Mouse (Mus musculus) limb, embryonic 11.5 days (tissue): ENCODE data around the gene Btrc. TPM values are rescaled to one million over a fixed set of nuclear protein-coding genes. Genes with fewer than 3 reads are reported as not detected.
"Not testable (repeated sequence)": the region's sequence is repeated elsewhere in the genome, so short reads cannot be mapped to it uniquely, and the experiment has no call there.

ENCODE experiments used
- ATAC-seq: fragments of 200-750 bp; cut with Nextera tagmentation; 2 replicates; pipeline ENCODE4 v1.8.0; 2017; ENCODE audit warnings: low read depth; ENCODE audit not compliant: insufficient number of reproducible peaks, low FRiP score, low TSS enrichment
- DNase-seq: peaks from one replicate; pipeline ENCODE4 v3.0.0-alpha.2; 2015; ENCODE audit warnings: low spot score
- H3K27ac ChIP-seq: fragments of 300-500 bp; sonication (generic); replicated peaks from 2 replicates; pipeline ENCODE4 v1.5.1; 2014; ENCODE audit warnings: low read depth, mild to moderate bottlenecking, low read length
- H3K27me3 ChIP-seq: fragments of 300-500 bp; sonication (generic); 2 replicates; pipeline ENCODE4 v1.6.1; 2014; ENCODE audit warnings: mild to moderate bottlenecking, low read length, mixed read lengths; ENCODE audit not compliant: control insufficient read depth, insufficient read depth
- H3K36me3 ChIP-seq: fragments of 300-500 bp; sonication (generic); 2 replicates; pipeline ENCODE4 v1.6.1; 2014; ENCODE audit warnings: mild to moderate bottlenecking, low read length, moderate library complexity, mixed read lengths; ENCODE audit not compliant: control insufficient read depth, insufficient read depth
- H3K4me1 ChIP-seq: fragments of 300-500 bp; sonication (generic); 2 replicates; pipeline ENCODE4 v1.6.1; 2014; ENCODE audit warnings: low read length, mixed read lengths; ENCODE audit not compliant: control insufficient read depth, insufficient read depth
- H3K4me2 ChIP-seq: fragments of 300-500 bp; sonication (generic); 2 replicates; pipeline ENCODE4 v1.6.1; 2014; ENCODE audit warnings: low read depth, mild to moderate bottlenecking, moderate library complexity; ENCODE audit not compliant: severe bottlenecking
- H3K4me3 ChIP-seq: fragments of 300-500 bp; sonication (generic); 2 replicates; pipeline ENCODE4 v1.5.1; 2014; ENCODE audit warnings: low read depth, low read length
- H3K9ac ChIP-seq: fragments of 300-500 bp; sonication (generic); 2 replicates; pipeline ENCODE4 v1.6.1; 2014; ENCODE audit warnings: mild to moderate bottlenecking, low read length
- H3K9me3 ChIP-seq: fragments of 300-500 bp; sonication (generic); 2 replicates; pipeline ENCODE4 v1.6.1; 2016; ENCODE audit warnings: low read length; ENCODE audit not compliant: control insufficient read depth
- WGBS: fragments of 180-500 bp; shearing (Covaris S2); extraction: QIAGEN DNeasy Blood & Tissue Kit; methylation state at CpG from one replicate; pipeline ENCODE4 v1.1.7; 2014; 5-methylcytosine and 5-hydroxymethylcytosine counted together
- polyA plus RNA-seq: library from polyadenylated mRNA; unstranded; fragments of >200 nt; fragmentation: Nextera tagmentation; extraction: Ambion mirVana; gene quantifications from 2 replicates; pipeline ENCODE4 v1.2.1, GENCODE M21; 2014

Gene Btrc
- polyA plus RNA-seq, 1 experiment from 2014 or later = 52.4 TPM

DNA sequence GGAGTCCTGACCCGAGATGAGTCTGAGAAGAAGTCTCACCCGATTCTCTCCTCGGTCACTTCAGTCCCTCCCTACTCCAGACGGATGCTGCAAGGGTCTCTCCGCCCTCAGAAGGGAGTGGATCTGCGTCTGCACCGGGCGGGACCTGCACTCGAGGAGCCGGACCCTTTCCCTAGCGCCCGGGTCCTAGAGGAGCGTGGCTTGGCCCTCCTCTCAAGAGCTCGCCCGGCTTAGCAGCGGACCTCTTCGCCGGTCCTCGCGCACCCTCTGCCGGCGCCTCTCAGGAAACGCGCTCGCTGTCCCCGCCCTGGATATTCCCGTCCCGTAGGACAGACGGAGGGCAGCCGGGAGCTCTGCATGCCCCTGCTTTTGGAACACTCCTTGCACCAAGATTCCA is 181.4 kb downstream of the Btrc start:
- H3K9me3 ChIP-seq = no peaks in the 10 kb centered on the region
- no peak overlapping the region for H3K9ac ChIP-seq
- peak overlapping the region; percentile 74 for H3K4me2 ChIP-seq
- H3K4me3 ChIP-seq = peak overlapping the region; percentile 21
- peak; percentile 27; the same call in 1 of the 2 replicates for ATAC-seq
- no peaks in the 10 kb centered on the region for H3K36me3 ChIP-seq
- WGBS = under 1% methylated on average over 30 of the region's 30 CpGs
- H3K27ac ChIP-seq = no peak overlapping the region
- peaks cover 14% of the 10 kb centered on the region for H3K4me1 ChIP-seq
- peak; percentile 88 for DNase-seq
- H3K27me3 ChIP-seq = peaks cover 41% of the 10 kb centered on the region

DNA sequence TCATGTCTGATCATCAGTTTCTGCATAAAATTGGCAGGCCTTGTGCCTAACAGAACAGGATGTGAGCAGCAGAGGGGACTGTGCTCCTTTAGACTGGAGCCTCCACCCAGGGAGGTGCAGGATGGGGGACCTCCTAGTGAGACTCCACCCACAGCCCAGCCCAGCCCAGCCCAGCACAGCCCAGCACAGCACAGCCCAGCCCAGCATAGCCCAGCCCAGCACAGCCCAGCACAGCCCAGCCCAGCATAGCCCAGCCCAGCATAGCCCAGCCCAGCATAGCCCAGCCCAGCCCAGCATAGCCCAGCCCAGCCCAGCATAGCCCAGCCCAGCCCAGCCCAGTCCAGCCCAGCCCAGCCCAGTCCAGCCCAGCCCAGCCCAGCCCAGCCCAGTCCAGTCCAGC is 184.7 kb downstream of the Btrc start:
- H3K27ac ChIP-seq, H3K4me2 ChIP-seq, ATAC-seq, H3K36me3 ChIP-seq, H3K9ac ChIP-seq, H3K4me1 ChIP-seq, H3K9me3 ChIP-seq, DNase-seq, H3K4me3 ChIP-seq: not testable (repeated sequence)
- peaks cover 19% of the 10 kb centered on the region for H3K27me3 ChIP-seq

DNA sequence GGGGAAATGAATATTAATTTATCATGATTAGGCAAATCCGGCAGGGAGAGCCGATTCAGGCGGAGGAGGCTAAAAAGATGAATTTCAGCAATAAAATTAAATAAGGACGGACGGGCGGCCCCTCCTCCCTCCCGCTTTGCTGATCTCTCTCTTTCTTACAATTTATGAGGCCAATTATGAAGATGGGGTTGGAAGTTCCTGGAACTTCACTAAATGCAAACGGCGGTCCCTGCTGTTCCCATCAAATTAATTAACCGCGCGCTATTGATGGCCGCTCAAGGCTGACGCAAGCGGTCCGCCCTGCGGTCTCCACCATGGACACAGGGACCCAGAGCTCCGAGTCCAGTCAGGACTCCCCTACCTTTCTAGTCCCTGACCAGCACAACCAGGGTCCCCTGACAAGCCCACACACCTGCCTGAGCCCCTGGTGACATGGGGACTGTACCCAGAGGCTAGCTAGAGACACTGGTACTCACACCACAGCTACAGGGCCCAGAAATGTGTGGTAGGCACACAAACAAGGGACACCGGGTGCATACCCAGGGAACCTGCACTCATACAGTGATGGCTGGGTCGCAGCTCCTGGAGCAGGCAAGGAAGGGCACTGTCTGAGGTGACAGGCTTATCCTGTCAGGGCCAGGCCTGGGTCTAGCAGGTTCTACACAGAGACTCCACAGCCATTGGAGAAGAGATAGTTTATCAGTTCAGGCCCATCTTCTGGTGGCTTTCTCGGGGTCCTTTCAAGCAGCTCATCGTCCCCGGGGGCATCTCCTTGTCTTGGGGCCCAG is 185.8 kb downstream of the Btrc start:
- DNase-seq = no peak
- ATAC-seq = no peak
- H3K27me3 ChIP-seq = peaks cover 10% of the 10 kb centered on the region

DNA sequence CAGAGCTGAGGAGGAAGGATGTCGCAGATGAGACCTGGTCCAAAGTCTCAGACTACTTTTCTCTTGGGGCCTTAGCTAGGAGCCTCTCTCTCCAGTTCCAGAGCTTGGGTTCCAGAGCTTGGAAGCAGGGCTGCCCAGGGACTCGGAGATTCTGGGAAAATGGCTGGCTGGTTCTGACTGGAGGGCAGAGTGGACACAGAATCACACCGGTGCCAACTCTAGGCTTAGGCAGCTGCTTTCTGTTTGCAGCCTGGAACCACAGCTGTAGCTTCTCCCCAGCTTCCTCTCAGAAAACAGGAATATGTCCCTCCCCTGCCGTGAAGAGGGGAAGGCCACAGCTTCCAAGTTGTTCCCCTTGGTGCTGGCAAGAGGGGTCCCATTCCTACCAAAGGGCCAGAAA is 186.4 kb downstream of the Btrc start:
- H3K4me3 ChIP-seq = no peak overlapping the region
- 83% methylated on average over 4 of the region's 4 CpGs for WGBS
- H3K27ac ChIP-seq = no peak overlapping the region
- H3K36me3 ChIP-seq = peaks cover 4% of the 10 kb centered on the region; the same call in 1 of the 2 replicates
- H3K9ac ChIP-seq = no peak overlapping the region
- H3K27me3 ChIP-seq = peaks cover 8% of the 10 kb centered on the region
- no peaks in the 10 kb centered on the region for H3K4me1 ChIP-seq
- no peak for DNase-seq
- H3K4me2 ChIP-seq = no peak overlapping the region
- ATAC-seq = no peak
- H3K9me3 ChIP-seq = no peaks in the 10 kb centered on the region

More for the DNA sequence above, 185.8 kb downstream of the Btrc start:
- H3K27ac ChIP-seq = no peak overlapping the region
- H3K9me3 ChIP-seq = no peaks in the 10 kb centered on the region
- H3K4me1 ChIP-seq = peaks cover 3% of the 10 kb centered on the region; the same call in 1 of the 2 replicates
- no peak overlapping the region for H3K4me3 ChIP-seq
- H3K9ac ChIP-seq = no peak overlapping the region
- 0 out of 2 replicates have a peak, but pooled peaks cover 4% of the 10 kb centered on the region for H3K36me3 ChIP-seq
- H3K4me2 ChIP-seq = no peak overlapping the region
- 63% methylated on average over 23 of the region's 23 CpGs for WGBS

DNA sequence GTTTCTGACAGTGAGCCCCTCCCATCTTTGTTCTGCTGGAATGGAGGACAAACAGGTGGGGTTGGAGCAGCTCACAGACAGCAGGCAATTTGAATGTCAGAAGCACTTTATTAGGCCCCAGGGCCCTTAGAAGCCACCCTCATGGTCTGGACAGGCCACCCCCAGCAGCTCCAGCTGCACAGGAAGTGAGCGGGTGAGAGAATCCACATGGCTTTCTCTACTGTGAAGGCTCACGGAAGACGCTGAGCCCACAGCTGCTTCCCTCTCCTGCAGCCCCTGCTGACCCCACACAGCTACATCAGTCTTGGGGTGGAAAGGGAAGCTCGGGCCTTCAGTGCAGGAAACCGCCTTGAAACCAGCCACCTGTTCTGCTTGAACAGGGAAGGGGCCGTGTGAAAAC is 188.7 kb downstream of the Btrc start:
- no peak overlapping the region for H3K4me2 ChIP-seq
- H3K27me3 ChIP-seq = no peaks in the 10 kb centered on the region
- no peaks in the 10 kb centered on the region for H3K4me1 ChIP-seq
- ATAC-seq (peak; percentile 40; the same call in 1 of the 2 replicates), DNase-seq (peak; percentile 32)
- no peak overlapping the region for H3K4me3 ChIP-seq
- no peaks in the 10 kb centered on the region for H3K9me3 ChIP-seq
- H3K9ac ChIP-seq = no peak overlapping the region
- no peak overlapping the region for H3K27ac ChIP-seq
- peaks cover 4% of the 10 kb centered on the region; the same call in 1 of the 2 replicates for H3K36me3 ChIP-seq
- 44% methylated on average over 6 of the region's 6 CpGs for WGBS

DNA sequence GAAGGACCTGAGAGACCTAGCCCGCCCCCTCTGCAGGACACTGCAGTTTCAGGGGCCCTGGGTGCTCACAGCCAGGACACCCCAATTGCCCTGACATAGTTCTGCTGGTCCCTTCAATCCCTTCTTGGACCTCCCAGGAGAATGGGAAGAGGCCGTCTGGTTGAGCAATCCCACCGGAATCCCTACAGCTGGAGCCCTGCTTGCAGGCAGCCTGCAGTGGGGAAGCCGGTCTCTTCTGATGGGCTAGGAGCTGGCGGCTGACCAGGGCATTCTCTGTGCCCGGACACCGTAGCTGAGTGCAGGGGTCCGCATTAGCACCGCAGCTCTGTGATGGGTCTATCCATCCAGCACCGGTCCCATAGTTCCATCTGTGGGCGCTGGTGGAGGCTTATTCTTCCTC is 190.6 kb downstream of the Btrc start:
- Histone ChIP-seq H3K27ac (no peak overlapping the region), H3K27me3 (no peaks in the 10 kb centered on the region), H3K9ac (no peak overlapping the region), H3K4me3 (no peak overlapping the region), H3K36me3 (peaks cover 4% of the 10 kb centered on the region; the same call in 1 of the 2 replicates), H3K4me2 (no peak overlapping the region), H3K9me3 (no peaks in the 10 kb centered on the region), H3K4me1 (no peaks in the 10 kb centered on the region)
- DNase-seq (no peak), ATAC-seq (no peak)
- 96% methylated on average over 11 of the region's 11 CpGs for WGBS

DNA sequence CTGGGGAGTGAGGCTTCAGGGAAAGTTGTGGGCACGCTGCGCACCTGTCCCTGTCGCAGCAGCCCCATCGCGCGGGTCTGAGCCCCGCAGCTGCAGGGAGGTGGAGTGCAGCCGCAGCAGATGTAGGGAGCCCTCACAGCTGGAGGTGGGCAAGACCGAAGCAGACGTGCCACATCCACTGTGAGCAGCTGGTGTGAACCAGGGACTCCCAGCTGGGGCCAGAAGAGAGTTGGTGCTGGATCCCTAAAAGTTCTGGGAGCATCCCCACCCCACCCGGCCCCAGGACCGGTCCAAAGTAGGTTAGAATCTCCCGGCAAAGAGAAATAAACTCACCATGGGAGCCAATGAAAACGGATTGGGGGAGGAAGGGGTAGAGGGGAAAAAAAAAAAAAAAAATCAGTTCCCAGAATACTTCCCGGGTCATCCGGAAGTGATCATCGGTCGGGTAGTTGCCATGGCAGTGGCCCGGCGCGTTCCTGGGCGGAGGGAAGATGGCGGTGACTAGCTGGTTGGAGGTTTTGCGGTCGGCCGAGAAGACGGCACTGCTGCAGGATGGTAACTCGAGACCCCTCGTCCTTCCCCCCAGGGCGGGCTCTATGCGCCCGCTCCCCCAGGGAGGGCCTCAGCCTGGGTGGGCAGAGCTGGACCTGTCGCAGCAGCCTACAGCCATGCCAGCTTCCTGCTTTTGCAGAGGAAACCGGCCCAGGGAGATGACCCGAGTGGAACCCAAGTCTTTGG is 196.8 kb downstream of the Btrc start, which contains the start of the genes Poll and Gm17018:
Gene Poll, minus strand, starts transcription at position 379 of the 738 bp plus-strand sequence.
Gene Gm17018, plus strand, starts transcription at position 463 of the 738 bp plus-strand sequence.
- under 1% methylated on average over 33 of the region's 35 CpGs for WGBS
- Histone ChIP-seq H3K4me2 (peak within 1 kb of the TSS; percentile 94), H3K9me3 (no peaks in the 10 kb centered on the region), H3K27me3 (no peaks in the 10 kb centered on the region), H3K27ac (peak within 1 kb of the TSS; percentile 68; the same call in 1 of the 2 replicates), H3K9ac (peak within 1 kb of the TSS; percentile 78), H3K4me1 (peaks cover 20% of the 10 kb centered on the region), H3K4me3 (peak within 1 kb of the TSS; percentile 77), H3K36me3 (no peaks in the 10 kb centered on the region; the same call in 1 of the 2 replicates)
- ATAC-seq (peak; percentile 78), DNase-seq (peak; percentile 88)
